Mouse (Mus musculus) ES-Bruce4 (cell line): ENCODE results near the gene Tex50.

Experiments
- CTCF ChIP-seq: IDR thresholded peaks from one replicate; pipeline ENCODE4 v1.8.1; 2011; ENCODE audit warnings: low read depth, low read length
- POLR2A ChIP-seq: IDR thresholded peaks from one replicate; pipeline ENCODE4 v1.8.1; 2011; ENCODE audit warnings: low read length; ENCODE audit not compliant: insufficient read depth

DNA sequence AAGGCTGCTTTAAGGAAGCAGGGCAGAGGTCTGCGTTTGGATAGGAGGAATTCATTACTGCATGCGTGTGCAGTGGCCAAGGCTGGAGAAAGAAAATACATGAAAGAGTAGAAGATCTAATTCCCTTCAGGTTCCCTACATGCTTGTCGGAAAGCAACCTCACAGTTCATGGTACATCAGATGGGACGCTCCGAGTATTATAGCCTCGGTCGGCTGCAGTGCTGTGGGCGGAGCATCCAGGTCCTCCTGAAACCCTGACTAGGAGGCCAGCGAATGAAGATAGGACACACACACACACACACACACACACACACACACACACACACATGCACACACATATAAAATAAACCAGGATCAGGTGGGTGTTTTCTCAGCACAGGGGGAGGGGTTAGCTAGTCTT is 24.6 kb upstream of the Tex50 start:
- no peak for TF ChIP-seq CTCF
- no peak for TF ChIP-seq POLR2A
